Mouse (Mus musculus) testis, adult 2 months (tissue): ENCODE results near the gene Ntf5. TPM values are rescaled to one million over a fixed set of nuclear protein-coding genes. Genes with fewer than 3 reads are reported as not detected.

Source experiments
- H3K27ac ChIP-seq: fragments of 200-500 bp; 2 replicates; pipeline ENCODE4 v1.5.1; 2012; ENCODE audit warnings: low read depth, low read length; ENCODE audit not compliant: control insufficient read depth, insufficient read depth
- H3K27me3 ChIP-seq: fragments of 200-500 bp; 2 replicates; pipeline ENCODE4 v1.6.1; 2012; ENCODE audit warnings: mild to moderate bottlenecking, low read length, moderate library complexity; ENCODE audit not compliant: control insufficient read depth, insufficient read depth
- H3K36me3 ChIP-seq: fragments of 200-500 bp; 2 replicates; pipeline ENCODE4 v1.6.1; 2012; ENCODE audit warnings: mild to moderate bottlenecking, low read length; ENCODE audit not compliant: control insufficient read depth, insufficient read depth
- H3K4me1 ChIP-seq: fragments of 200-500 bp; 2 replicates; pipeline ENCODE4 v1.6.1; 2012; ENCODE audit warnings: low read length; ENCODE audit not compliant: control insufficient read depth, insufficient read depth
- H3K4me3 ChIP-seq: fragments of 200-500 bp; 2 replicates; pipeline ENCODE4 v1.5.1; 2012; ENCODE audit warnings: low read depth, mild to moderate bottlenecking, low read length, moderate library complexity, mixed read lengths; ENCODE audit not compliant: control insufficient read depth
- CTCF ChIP-seq: fragments of 200-500 bp; IDR thresholded peaks from 2 replicates; pipeline ENCODE4 v1.5.1; 2012; ENCODE audit warnings: low read depth, mild to moderate bottlenecking, inconsistent platforms, low read length, moderate library complexity; ENCODE audit not compliant: control insufficient read depth, insufficient read depth, insufficient replicate concordance
- POLR2A ChIP-seq: fragments of 200-500 bp; IDR thresholded peaks from 2 replicates; pipeline ENCODE4 v1.6.1; 2012; ENCODE audit warnings: low read depth, mild to moderate bottlenecking, inconsistent platforms, low read length, moderate library complexity; ENCODE audit not compliant: control insufficient read depth
- polyA plus RNA-seq: library from polyadenylated mRNA; depleted of rRNA; stranded (reverse); fragments of >200 nt; gene quantifications from 2 replicates; pipeline ENCODE4 v1.2.3, GENCODE M21; 2012

The Ntf5 gene
- polyA plus RNA-seq, 1 experiment = 0.19 TPM

- H3K27me3 ChIP-seq = peaks cover 10% of the 10 kb centered on the region
- peak overlapping the region; percentile 86 for H3K4me3 ChIP-seq
- peaks cover 37% of the 10 kb centered on the region for H3K4me1 ChIP-seq
- TF ChIP-seq CTCF (no peak), POLR2A (peak; percentile 51; the same call in 1 of the 2 replicates)
- peak overlapping the region; percentile 70 for H3K27ac ChIP-seq
- no peaks in the 10 kb centered on the region; the same call in 1 of the 2 replicates for H3K36me3 ChIP-seq
Observed at GRCm38 (mm10) chr7:45417962-45418492, 4.5 kb downstream of the Ntf5 start.

DNA sequence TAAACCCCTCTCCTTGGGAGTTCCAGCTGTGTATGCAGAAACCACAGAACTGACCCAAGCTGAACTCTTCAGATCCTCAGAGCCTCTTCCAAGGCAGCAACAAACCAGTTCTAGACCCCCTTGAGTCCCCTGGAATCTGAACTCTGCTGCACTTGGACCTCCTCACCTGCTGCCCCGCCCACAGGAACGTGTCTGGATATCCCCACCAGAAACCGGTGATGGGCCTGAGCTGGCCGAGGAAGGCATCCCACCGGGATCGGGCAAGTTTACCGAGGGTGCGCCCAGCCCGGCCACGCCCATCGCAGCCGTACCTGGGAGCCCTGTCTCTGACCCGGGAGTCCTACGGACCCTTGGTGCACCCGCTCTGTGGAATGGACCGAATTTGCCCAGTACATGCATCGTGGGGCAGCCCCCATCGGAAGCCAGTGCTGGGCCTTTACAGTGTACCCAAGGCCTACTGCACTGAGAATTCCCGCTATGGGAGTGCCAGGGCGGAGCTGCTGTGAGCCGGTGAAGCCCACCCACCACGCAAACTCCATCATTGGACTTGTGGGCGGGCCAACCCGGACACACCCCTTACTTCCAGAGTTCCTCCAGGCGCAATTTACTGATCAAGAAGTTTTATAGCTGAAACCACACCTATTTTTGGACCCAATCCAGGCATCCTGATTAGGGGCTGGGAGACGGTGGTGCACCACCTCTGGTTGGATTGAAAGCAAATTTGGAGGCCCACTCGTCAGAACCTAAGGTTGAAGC, 6.5 kb downstream of the Ntf5 start:
- Histone ChIP-seq H3K36me3 (no peaks in the 10 kb centered on the region; the same call in 1 of the 2 replicates), H3K4me1 (peaks cover 17% of the 10 kb centered on the region), H3K4me3 (peak overlapping the region; percentile 86), H3K27ac (no peak overlapping the region), H3K27me3 (peaks cover 2% of the 10 kb centered on the region; the same call in 1 of the 2 replicates)
- TF ChIP-seq CTCF = no peak
- TF ChIP-seq POLR2A = no peak

DNA sequence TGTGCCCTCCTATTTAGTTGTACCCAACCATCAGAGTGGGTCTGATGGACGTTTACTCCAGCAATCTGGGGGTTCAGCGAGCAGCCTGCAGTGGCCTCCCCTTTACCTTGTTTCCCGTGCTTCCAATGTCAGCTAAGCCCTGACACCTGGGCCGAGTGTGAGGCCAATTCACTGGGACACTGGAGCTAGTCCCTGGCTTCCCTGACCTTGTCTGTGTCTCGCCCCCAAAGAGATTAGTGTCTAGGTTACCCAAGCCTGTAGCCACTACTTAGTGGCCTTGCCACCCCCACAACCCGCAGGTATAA, 7.1 kb downstream of the Ntf5 start, which contains the start of gene Lhb:
TSS of gene Lhb (plus strand) at position 206 of the 305 bp plus-strand sequence.
- Histone ChIP-seq H3K27me3 (peaks cover 2% of the 10 kb centered on the region; the same call in 1 of the 2 replicates), H3K4me1 (peaks cover 16% of the 10 kb centered on the region), H3K36me3 (no peaks in the 10 kb centered on the region; the same call in 1 of the 2 replicates), H3K27ac (no peak within 1 kb of the TSS), H3K4me3 (peak within 1 kb of the TSS; percentile 86)
- no peak for TF ChIP-seq POLR2A
- no peak for TF ChIP-seq CTCF

GRCm38 (mm10) chr7:45421194-45421593, 7.7 kb downstream of the Ntf5 start:
- Histone ChIP-seq H3K4me1 (peaks cover 13% of the 10 kb centered on the region), H3K4me3 (no peak overlapping the region; the same call in 1 of the 2 replicates), H3K27me3 (no peaks in the 10 kb centered on the region), H3K27ac (no peak overlapping the region), H3K36me3 (no peaks in the 10 kb centered on the region; the same call in 1 of the 2 replicates)
- TF ChIP-seq CTCF (no peak), POLR2A (no peak)

DNA sequence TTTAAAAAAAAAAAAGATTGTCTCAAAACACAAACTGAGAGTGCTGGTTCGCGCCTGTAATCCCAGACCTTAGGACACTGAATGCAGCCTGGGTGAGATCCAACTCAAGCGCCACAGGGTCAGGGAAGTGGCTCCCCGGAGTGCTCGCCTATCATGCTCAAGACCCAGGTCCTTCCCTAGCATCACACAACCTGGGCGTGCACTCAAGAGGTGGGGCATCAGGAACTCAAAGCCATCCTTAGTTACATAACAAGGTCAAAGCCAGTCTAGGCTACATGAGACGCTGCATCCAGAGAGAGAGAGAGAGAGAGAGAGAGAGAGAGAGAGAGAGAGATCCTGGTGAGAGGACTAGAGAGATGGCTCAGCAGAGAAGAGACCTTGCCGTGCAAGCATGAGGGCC, 13.1 kb downstream of the Ntf5 start:
- H3K36me3 ChIP-seq = peaks cover 1% of the 10 kb centered on the region
- H3K27ac ChIP-seq = no peak overlapping the region
- no peak overlapping the region for H3K4me3 ChIP-seq
- H3K4me1 ChIP-seq = no peaks in the 10 kb centered on the region; the same call in none of the 2 replicates
- TF ChIP-seq CTCF (no peak), POLR2A (no peak)
- no peaks in the 10 kb centered on the region for H3K27me3 ChIP-seq

- H3K4me1 ChIP-seq = peaks cover 25% of the 10 kb centered on the region
- TF ChIP-seq CTCF (no peak), POLR2A (no peak)
Observed at GRCm38 (mm10) chr7:45433835-45434202, 20.3 kb downstream of the Ntf5 start.

GRCm38 (mm10) chr7:45434203-45435015, 20.9 kb downstream of the Ntf5 start, which contains the start of gene Gys1:
Gys1 (plus strand) TSS chr7:45434844.
- peak within 1 kb of the TSS; percentile 94 for H3K27ac ChIP-seq

More at GRCm38 (mm10) chr7:45433835-45434202, 20.3 kb downstream of the Ntf5 start:
- Histone ChIP-seq H3K27me3 (no peaks in the 10 kb centered on the region), H3K36me3 (no peaks in the 10 kb centered on the region; the same call in 1 of the 2 replicates), H3K27ac (peak overlapping the region; percentile 94), H3K4me3 (peak overlapping the region; percentile 90)

More at GRCm38 (mm10) chr7:45434203-45435015, 20.9 kb downstream of the Ntf5 start, which contains the start of gene Gys1:
- Histone ChIP-seq H3K4me1 (peaks cover 27% of the 10 kb centered on the region), H3K36me3 (no peaks in the 10 kb centered on the region; the same call in 1 of the 2 replicates), H3K4me3 (peak within 1 kb of the TSS; percentile 90), H3K27me3 (no peaks in the 10 kb centered on the region)
- peak; percentile 96 for TF ChIP-seq CTCF
- peak; percentile 76; the same call in 1 of the 2 replicates for TF ChIP-seq POLR2A
